Mouse (Mus musculus) limb, embryonic 14.5 days (tissue): Measurements from ENCODE around the gene Arhgap10. TPM values are rescaled to one million over a fixed set of nuclear protein-coding genes. Genes with fewer than 3 reads are reported as not detected.
A peak's percentile ranks its signal among the peaks of the same experiment; 100 is the strongest.

ENCODE experiments used
- ATAC-seq: fragments of 200-750 bp; cut with Nextera tagmentation; 2 replicates; pipeline ENCODE4 v1.8.0; 2017; ENCODE audit warnings: low read depth, moderate number of reproducible peaks, moderate TSS enrichment; ENCODE audit not compliant: low FRiP score
- DNase-seq: peaks from one replicate; pipeline ENCODE4 v3.0.0-alpha.2; 2015; ENCODE audit warnings: low spot score
- H3K27ac ChIP-seq: fragments of 300-500 bp; sonication (generic); replicated peaks from 2 replicates; pipeline ENCODE4 v1.5.1; 2014; ENCODE audit warnings: low read depth, mild to moderate bottlenecking, low read length, moderate library complexity, mixed read lengths
- H3K27me3 ChIP-seq: fragments of 300-500 bp; sonication (generic); 2 replicates; pipeline ENCODE4 v1.6.1; 2014; ENCODE audit warnings: low read length, mixed read lengths; ENCODE audit not compliant: control insufficient read depth, insufficient read depth
- H3K36me3 ChIP-seq: fragments of 300-500 bp; sonication (generic); 2 replicates; pipeline ENCODE4 v1.6.1; 2014; ENCODE audit warnings: mild to moderate bottlenecking, low read length, moderate library complexity, mixed read lengths; ENCODE audit not compliant: control insufficient read depth, insufficient read depth
- H3K4me1 ChIP-seq: fragments of 300-500 bp; sonication (generic); 2 replicates; pipeline ENCODE4 v1.6.1; 2014; ENCODE audit warnings: antibody characterized with exemption, low read length, mixed read lengths; ENCODE audit not compliant: control insufficient read depth, insufficient read depth
- H3K4me2 ChIP-seq: fragments of 300-500 bp; sonication (generic); replicated peaks from 2 replicates; pipeline ENCODE4 v1.6.1; 2014; ENCODE audit warnings: low read depth, mild to moderate bottlenecking, low read length, moderate library complexity; ENCODE audit not compliant: severe bottlenecking
- H3K4me3 ChIP-seq: fragments of 300-500 bp; sonication (generic); replicated peaks from 2 replicates; pipeline ENCODE4 v1.5.1; 2014; ENCODE audit warnings: low read length
- H3K9ac ChIP-seq: fragments of 300-500 bp; sonication (generic); 2 replicates; pipeline ENCODE4 v1.6.1; 2014; ENCODE audit warnings: mild to moderate bottlenecking, low read depth, low read length, moderate library complexity; ENCODE audit not compliant: severe bottlenecking
- H3K9me3 ChIP-seq: fragments of 300-500 bp; sonication (generic); 2 replicates; pipeline ENCODE4 v1.6.1; 2016; ENCODE audit warnings: low read length; ENCODE audit not compliant: control insufficient read depth
- POLR2A ChIP-seq: fragments of 200-500 bp; IDR thresholded peaks from 2 replicates; pipeline ENCODE4 v1.8.0; 2012; ENCODE audit warnings: inconsistent platforms, mild to moderate bottlenecking, moderate library complexity, borderline replicate concordance; ENCODE audit not compliant: insufficient read depth, insufficient read length; ENCODE audit errors: extremely low read depth
- WGBS: fragments of 180-500 bp; shearing (Covaris S2); extraction: QIAGEN DNeasy Blood & Tissue Kit; methylation state at CpG from one replicate; pipeline ENCODE4 v1.1.7; 2014; 5-methylcytosine and 5-hydroxymethylcytosine counted together
- polyA plus RNA-seq, 2 experiments: library from polyadenylated mRNA; depleted of rRNA in 1 of 2; stranded (reverse) in 1 of 2; unstranded in 1 of 2; fragments of >200 nt; fragmentation: Nextera tagmentation in 1 of 2; extraction: Ambion mirVana in 1 of 2; gene quantifications; 2 replicates each; pipeline versions ENCODE4 v1.2.1 to v1.2.3; 2012 to 2014

The Arhgap10 gene
- polyA plus RNA-seq, 2 experiments = 25.1 to 29.3 TPM

GRCm38 (mm10) chr8:77490095-77490781 lies 27.5 kb downstream of the Arhgap10 start:
- Histone ChIP-seq H3K27ac (peak overlapping the region; percentile 38; the same call in 1 of the 2 replicates), H3K27me3 (no peaks in the 10 kb centered on the region), H3K4me1 (peaks cover 34% of the 10 kb centered on the region), H3K9me3 (no peaks in the 10 kb centered on the region), H3K4me3 (no peak overlapping the region), H3K4me2 (no peak overlapping the region), H3K9ac (no peak overlapping the region), H3K36me3 (no peaks in the 10 kb centered on the region)
- peak; percentile 77 for DNase-seq
- ATAC-seq = peak; percentile 71
- no peak for TF ChIP-seq POLR2A
- 27% methylated on average over 4 of the region's 4 CpGs for WGBS

- H3K4me1 ChIP-seq = peaks cover 34% of the 10 kb centered on the region
- TF ChIP-seq POLR2A = no peak
- WGBS = over 99% methylated on average over 6 of the region's 6 CpGs
These were observed 28.5 kb downstream of the Arhgap10 start for GRCm38 (mm10) chr8:77489235-77489634.

GRCm38 (mm10) chr8:77488215-77488606 lies 29.5 kb downstream of the Arhgap10 start:
- no peak for TF ChIP-seq POLR2A
- Histone ChIP-seq H3K9ac (no peak overlapping the region), H3K4me3 (no peak overlapping the region), H3K4me2 (no peak overlapping the region), H3K27ac (no peak overlapping the region), H3K36me3 (no peaks in the 10 kb centered on the region), H3K27me3 (no peaks in the 10 kb centered on the region), H3K9me3 (no peaks in the 10 kb centered on the region), H3K4me1 (peaks cover 34% of the 10 kb centered on the region)
- DNase-seq (peak; percentile 47), ATAC-seq (peak; percentile 27; the same call in 1 of the 2 replicates)
- 40% methylated on average over 4 of the region's 4 CpGs for WGBS

More at GRCm38 (mm10) chr8:77489235-77489634, 28.5 kb downstream of the Arhgap10 start:
- Histone ChIP-seq H3K4me3 (no peak overlapping the region), H3K36me3 (no peaks in the 10 kb centered on the region), H3K9me3 (no peaks in the 10 kb centered on the region), H3K9ac (no peak overlapping the region), H3K27ac (0 out of 2 replicates have a peak overlapping the region, but pooled peaks have one; percentile 8), H3K27me3 (no peaks in the 10 kb centered on the region), H3K4me2 (no peak overlapping the region)
- DNase-seq = no peak
- no peak for ATAC-seq

GRCm38 (mm10) chr8:77487590-77488214 lies 30.1 kb downstream of the Arhgap10 start:
- no peaks in the 10 kb centered on the region for H3K36me3 ChIP-seq
- no peak for TF ChIP-seq POLR2A
- no peak overlapping the region for H3K27ac ChIP-seq
- ATAC-seq (no peak), DNase-seq (no peak)
- H3K4me2 ChIP-seq = no peak overlapping the region
- H3K9me3 ChIP-seq = no peaks in the 10 kb centered on the region
- no peak overlapping the region for H3K4me3 ChIP-seq
- H3K9ac ChIP-seq = no peak overlapping the region
- H3K27me3 ChIP-seq = no peaks in the 10 kb centered on the region
- H3K4me1 ChIP-seq = peaks cover 37% of the 10 kb centered on the region
- 71% methylated on average over 10 of the region's 10 CpGs for WGBS

GRCm38 (mm10) chr8:77486749-77487148 lies 31.0 kb downstream of the Arhgap10 start:
- Histone ChIP-seq H3K27me3 (no peaks in the 10 kb centered on the region), H3K4me2 (no peak overlapping the region), H3K4me1 (peaks cover 42% of the 10 kb centered on the region), H3K9me3 (no peaks in the 10 kb centered on the region), H3K4me3 (no peak overlapping the region), H3K9ac (no peak overlapping the region), H3K27ac (no peak overlapping the region), H3K36me3 (no peaks in the 10 kb centered on the region)
- TF ChIP-seq POLR2A = no peak
- ATAC-seq (no peak), DNase-seq (no peak)
- 84% methylated on average over 2 of the region's 2 CpGs for WGBS
